ENCODE assay signal across 8 mouse cellular contexts in the genomic region with DNA sequence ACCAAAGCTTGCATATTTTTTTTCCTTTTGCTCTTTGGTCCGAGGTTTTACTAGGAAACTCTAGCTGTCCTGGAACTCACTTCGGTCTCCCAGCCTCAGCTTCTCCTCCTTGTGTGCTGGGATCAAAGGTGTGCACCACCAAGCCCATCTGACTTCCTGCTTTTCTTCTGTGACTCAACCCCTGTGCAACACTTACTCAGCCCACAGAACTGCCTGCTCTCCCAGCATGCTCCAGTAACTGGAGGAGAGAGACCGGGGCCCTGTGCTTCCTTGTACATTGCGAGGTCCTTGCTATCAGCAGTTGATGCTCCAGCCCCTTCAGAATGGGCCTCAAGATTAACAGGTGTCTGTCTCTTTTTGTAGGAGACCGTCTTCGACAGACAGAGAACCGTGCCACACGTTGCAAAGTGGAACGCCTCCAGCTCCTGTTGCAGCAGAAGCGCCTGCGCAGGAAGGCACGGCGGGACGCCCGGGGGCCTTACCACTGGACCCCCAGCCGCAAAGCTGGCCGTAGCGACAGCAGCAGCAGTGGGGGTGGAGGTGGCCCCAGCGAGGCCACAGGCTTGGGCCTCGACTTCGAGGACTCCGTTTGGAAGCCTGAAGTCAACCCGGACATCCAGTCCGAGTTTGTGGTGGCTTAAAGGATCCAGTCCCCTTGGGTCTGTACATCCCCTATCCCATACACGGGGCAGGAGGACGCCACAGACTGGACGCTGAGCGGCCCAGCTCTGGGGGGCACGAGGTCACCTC. TPM values are rescaled to one million over a fixed set of nuclear protein-coding genes. Genes with fewer than 3 reads are reported as not detected.
DNase-seq lines count a peak whose midpoint lies in the region; ATAC-seq and TF ChIP-seq lines count a peak whose summit lies in the region.

No protein-coding gene starts in this region.

- H3K27me3 ChIP-seq in kidney, postnatal 0 days (ENCODE audit: insufficient read depth, low read length): no peaks in the 10 kb centered on the region
- no peaks in the 10 kb centered on the region for H3K27me3 ChIP-seq in hindbrain, embryonic 12.5 days
- no peaks in the 10 kb centered on the region for H3K27me3 ChIP-seq in midbrain, embryonic 16.5 days (ENCODE audit: control insufficient read depth, insufficient read depth, low read depth, low read length)

- H3K4me3 ChIP-seq in kidney, postnatal 0 days (replicated peaks; ENCODE audit: low read depth, low read length): no peak overlapping the region
- peak overlapping the region; percentile 16; the same call in 1 of the 2 replicates for H3K4me3 ChIP-seq in brown adipose tissue, adult 24 weeks (ENCODE audit: insufficient read depth, low read depth, low read length)
- H3K4me3 ChIP-seq in hindbrain, embryonic 12.5 days: peak overlapping the region; percentile 3; the same call in 1 of the 2 replicates
- no peak overlapping the region for H3K4me3 ChIP-seq in midbrain, embryonic 16.5 days (ENCODE audit: low read depth, low read length)

- ATAC-seq in kidney, postnatal 0 days (replicated peaks; ENCODE audit: low FRiP score, low read depth): no peak
- no peak for ATAC-seq in hindbrain, embryonic 12.5 days (ENCODE audit: low FRiP score)
- no peak for ATAC-seq in midbrain, embryonic 16.5 days
- ATAC-seq in activated CD4-positive, CD25-positive, alpha-beta regulatory T cell, adult 4 months: no peak

- TF ChIP-seq CTCF in kidney, postnatal 0 days (IDR thresholded peaks at IDR 0.05; ENCODE audit: low read depth): no peak

- no peak overlapping the region for H3K4me2 ChIP-seq in kidney, postnatal 0 days (ENCODE audit: low read length)
- H3K4me2 ChIP-seq in hindbrain, embryonic 12.5 days (replicated peaks): no peak overlapping the region
- H3K4me2 ChIP-seq in midbrain, embryonic 16.5 days (ENCODE audit: low read length): no peak overlapping the region

- peaks cover 42% of the 10 kb centered on the region for H3K36me3 ChIP-seq in kidney, postnatal 0 days (ENCODE audit: insufficient read depth, low read length)
- H3K36me3 ChIP-seq in hindbrain, embryonic 12.5 days: peaks cover 65% of the 10 kb centered on the region
- peaks cover 37% of the 10 kb centered on the region for H3K36me3 ChIP-seq in midbrain, embryonic 16.5 days (ENCODE audit: control insufficient read depth, insufficient read depth, low read length)

- no peaks in the 10 kb centered on the region for H3K9me3 ChIP-seq in kidney, postnatal 0 days (replicated peaks; ENCODE audit: low read length)
- no peaks in the 10 kb centered on the region for H3K9me3 ChIP-seq in hindbrain, embryonic 12.5 days (replicated peaks)
- no peaks in the 10 kb centered on the region for H3K9me3 ChIP-seq in midbrain, embryonic 16.5 days (replicated peaks; ENCODE audit: control insufficient read depth, low read length, poor library complexity, severe bottlenecking)

- peaks cover 84% of the 10 kb centered on the region for H3K4me1 ChIP-seq in kidney, postnatal 0 days (replicated peaks; ENCODE audit: insufficient read depth, low read length)
- peaks cover 30% of the 10 kb centered on the region for H3K4me1 ChIP-seq in brown adipose tissue, adult 24 weeks (ENCODE audit: control insufficient read depth, insufficient read depth, insufficient read length, low read length)
- peaks cover 89% of the 10 kb centered on the region for H3K4me1 ChIP-seq in hindbrain, embryonic 12.5 days
- peaks cover 45% of the 10 kb centered on the region for H3K4me1 ChIP-seq in midbrain, embryonic 16.5 days (ENCODE audit: control insufficient read depth, insufficient read depth, low read length)

- WGBS in kidney, postnatal 0 days: 75% methylated on average over 29 of the region's 29 CpGs
- 84% methylated on average over 29 of the region's 29 CpGs for WGBS in hindbrain, embryonic 12.5 days
- WGBS in midbrain, embryonic 16.5 days: 83% methylated on average over 29 of the region's 29 CpGs

- no peak overlapping the region for H3K9ac ChIP-seq in kidney, postnatal 0 days (ENCODE audit: low read depth, low read length)
- 0 out of 2 replicates have a peak overlapping the region, but pooled peaks have one; percentile 47 for H3K9ac ChIP-seq in hindbrain, embryonic 12.5 days
- H3K9ac ChIP-seq in midbrain, embryonic 16.5 days (ENCODE audit: low read depth, low read length): no peak overlapping the region

- H3K27ac ChIP-seq in kidney, postnatal 0 days: peak overlapping the region; percentile 98
- peak overlapping the region; percentile 65 for H3K27ac ChIP-seq in brown adipose tissue, adult 24 weeks (replicated peaks; ENCODE audit: low read depth, low read length)
- peak overlapping the region; percentile 91 for H3K27ac ChIP-seq in hindbrain, embryonic 12.5 days
- peak overlapping the region; percentile 12 for H3K27ac ChIP-seq in midbrain, embryonic 16.5 days (ENCODE audit: low read length)

- no peak for DNase-seq in kidney, postnatal 0 days (ENCODE audit: low spot score)
- DNase-seq in kidney, adult 18-20 months: no peak
- DNase-seq in thymus, postnatal 10 days (ENCODE audit: low spot score in 2 of 2): no peak
- DNase-seq in adrenal gland, postnatal 4 days (ENCODE audit: low spot score in 2 of 2): no peak

RNA-seq across cellular contexts. Expression of a gene that starts 8.1 kb away (rescaled TPM):
- polyA plus RNA-seq in kidney, postnatal 0 days (2015; fragmentation: Nextera tagmentation; extraction: Ambion mirVana): 13.7 and 18.6 TPM in 2 replicates
- polyA plus RNA-seq in brown adipose tissue, adult 24 weeks (2012; ENCODE audit: insufficient read depth, insufficient read length, missing spikeins): 25.5 and 31.6 TPM in 2 replicates
- polyA plus RNA-seq in hindbrain, embryonic 12.5 days (2016; fragmentation: Nextera tagmentation; extraction: Ambion mirVana): 42.1 and 54.5 TPM in 2 replicates
- polyA plus RNA-seq in midbrain, embryonic 16.5 days (2015; fragmentation: Nextera tagmentation; extraction: Ambion mirVana): 15.5 and 21.1 TPM in 2 replicates
- 100 to 1,000 TPM; 113 to 124 TPM for total RNA-seq in adrenal gland, postnatal 4 days (2021)
- 1 to 10 TPM; 7.3 to 9.2 TPM for polyA plus RNA-seq in activated CD4-positive, CD25-positive, alpha-beta regulatory T cell, adult 4 months (2017; shearing (Covaris generic))

RNA-seq across cellular contexts. Expression of a gene that starts 9.6 kb away (rescaled TPM):
- polyA plus RNA-seq in kidney, postnatal 0 days (2015; fragmentation: Nextera tagmentation; extraction: Ambion mirVana): 290 and 317 TPM in 2 replicates
- polyA plus RNA-seq in brown adipose tissue, adult 24 weeks (2012; ENCODE audit: insufficient read depth, insufficient read length, missing spikeins): 15.1 and 27.5 TPM in 2 replicates
- polyA plus RNA-seq in hindbrain, embryonic 12.5 days (2016; fragmentation: Nextera tagmentation; extraction: Ambion mirVana): 235 and 271 TPM in 2 replicates
- 380 and 398 TPM in 2 replicates for polyA plus RNA-seq in midbrain, embryonic 16.5 days (2015; fragmentation: Nextera tagmentation; extraction: Ambion mirVana)
- total RNA-seq in adrenal gland, postnatal 4 days (2021): 100 to 1,000 TPM; 296 to 322 TPM
- 100 to 1,000 TPM; 132 to 177 TPM for polyA plus RNA-seq in activated CD4-positive, CD25-positive, alpha-beta regulatory T cell, adult 4 months (2017; shearing (Covaris generic))

RNA-seq across cellular contexts. Expression of a gene that starts 15.5 kb away (rescaled TPM):
- 4.7 and 6.4 TPM in 2 replicates for polyA plus RNA-seq in kidney, postnatal 0 days (2015; fragmentation: Nextera tagmentation; extraction: Ambion mirVana)
- 1.1 and 1.5 TPM in 2 replicates for polyA plus RNA-seq in brown adipose tissue, adult 24 weeks (2012; ENCODE audit: insufficient read depth, insufficient read length, missing spikeins)
- polyA plus RNA-seq in hindbrain, embryonic 12.5 days (2016; fragmentation: Nextera tagmentation; extraction: Ambion mirVana): 18.4 and 22.3 TPM in 2 replicates
- polyA plus RNA-seq in midbrain, embryonic 16.5 days (2015; fragmentation: Nextera tagmentation; extraction: Ambion mirVana): 70.3 and 81.6 TPM in 2 replicates
- total RNA-seq in adrenal gland, postnatal 4 days (2021): 10 to 100 TPM; 49.1 to 72.7 TPM
- polyA plus RNA-seq in activated CD4-positive, CD25-positive, alpha-beta regulatory T cell, adult 4 months (2017; shearing (Covaris generic)): under 1 TPM; 0.74 to 0.96 TPM

RNA-seq across cellular contexts. Expression of a gene that starts 16.6 kb away (rescaled TPM):
- 9.3 and 11.0 TPM in 2 replicates for polyA plus RNA-seq in kidney, postnatal 0 days (2015; fragmentation: Nextera tagmentation; extraction: Ambion mirVana)
- polyA plus RNA-seq in brown adipose tissue, adult 24 weeks (2012; ENCODE audit: insufficient read depth, insufficient read length, missing spikeins): 10.9 and 14.9 TPM in 2 replicates
- 12.0 and 13.3 TPM in 2 replicates for polyA plus RNA-seq in hindbrain, embryonic 12.5 days (2016; fragmentation: Nextera tagmentation; extraction: Ambion mirVana)
- 11.0 and 11.4 TPM in 2 replicates for polyA plus RNA-seq in midbrain, embryonic 16.5 days (2015; fragmentation: Nextera tagmentation; extraction: Ambion mirVana)
- 1 to 10 TPM; 7.5 to 8.8 TPM for total RNA-seq in adrenal gland, postnatal 4 days (2021)
- 10 to 100 TPM; 18.0 to 22.7 TPM for polyA plus RNA-seq in activated CD4-positive, CD25-positive, alpha-beta regulatory T cell, adult 4 months (2017; shearing (Covaris generic))

RNA-seq across cellular contexts. Expression of a gene that starts 17.7 kb away (rescaled TPM):
- 936 and 986 TPM in 2 replicates for polyA plus RNA-seq in kidney, postnatal 0 days (2015; fragmentation: Nextera tagmentation; extraction: Ambion mirVana)
- 1,146 and 1,395 TPM in 2 replicates for polyA plus RNA-seq in brown adipose tissue, adult 24 weeks (2012; ENCODE audit: insufficient read depth, insufficient read length, missing spikeins)
- 351 and 385 TPM in 2 replicates for polyA plus RNA-seq in hindbrain, embryonic 12.5 days (2016; fragmentation: Nextera tagmentation; extraction: Ambion mirVana)
- polyA plus RNA-seq in midbrain, embryonic 16.5 days (2015; fragmentation: Nextera tagmentation; extraction: Ambion mirVana): 433 and 454 TPM in 2 replicates
- total RNA-seq in adrenal gland, postnatal 4 days (2021): 100 to 1,000 TPM; 401 to 425 TPM
- polyA plus RNA-seq in activated CD4-positive, CD25-positive, alpha-beta regulatory T cell, adult 4 months (2017; shearing (Covaris generic)): 100 to 1,000 TPM; 338 to 428 TPM

Comparison
In these comparisons a context has a peak if more than half of its experiments do, and no peak if none do; other contexts are left out.
1. H3K27ac ChIP-seq: peak in every context shown above with its lines; median percentile 98 in kidney, postnatal 0 days; 91 in hindbrain, embryonic 12.5 days; 65 in brown adipose tissue, adult 24 weeks; 12 in midbrain, embryonic 16.5 days.
2. H3K4me3 ChIP-seq: peak in brown adipose tissue, adult 24 weeks (single experiment) and hindbrain, embryonic 12.5 days (single experiment); none in kidney, postnatal 0 days (single experiment) and midbrain, embryonic 16.5 days (single experiment).